Mouse (Mus musculus) spleen, adult 18-20 months (tissue): ENCODE measurements around the gene Spire2.

Experiments used
- DNase-seq, 2 experiments: peaks; one replicate each; pipeline ENCODE4 v3.0.0; 2022; ENCODE audit warnings: mixed read lengths in 2 of 2

Spire2 gene

DNA sequence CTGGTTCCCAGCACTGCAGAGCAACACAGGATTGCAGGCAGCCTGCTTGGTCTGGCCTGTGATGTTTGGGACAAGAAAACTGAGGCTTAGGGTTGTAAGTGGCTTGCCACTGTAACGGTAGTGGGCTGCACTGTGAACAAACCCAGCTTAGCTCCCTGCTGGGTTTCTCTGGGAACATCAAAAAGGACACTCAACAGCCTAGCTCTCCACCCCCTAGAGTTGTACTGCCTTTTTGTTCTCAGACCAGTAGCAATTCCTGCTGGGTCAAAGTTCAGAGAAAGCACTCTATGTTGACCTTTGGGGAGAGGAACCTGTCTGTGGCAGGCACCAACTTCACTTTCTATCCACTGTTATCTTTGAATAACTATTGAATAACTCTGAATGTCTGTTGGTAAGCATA, 2.0 kb downstream of the Spire2 start:
- DNase-seq = no peak

DNA sequence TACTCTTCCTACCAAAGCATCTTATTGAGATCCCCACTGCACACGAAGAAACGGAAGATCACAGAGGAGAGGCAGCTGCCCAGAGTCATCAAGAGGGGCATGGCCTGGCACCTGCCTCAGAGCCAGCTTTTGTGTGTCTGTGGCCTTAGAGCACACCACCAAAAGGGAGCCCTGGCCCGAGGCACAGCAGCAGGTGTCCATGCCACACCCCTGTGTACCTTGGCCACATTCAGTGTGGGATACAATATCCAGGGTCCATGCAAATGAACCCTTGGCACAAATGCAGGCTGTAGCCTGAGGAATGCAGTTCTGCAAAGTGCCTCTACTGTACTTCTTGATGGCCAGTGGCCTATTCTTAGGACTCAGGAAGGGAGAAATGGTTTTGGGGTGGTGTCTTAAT, 5.0 kb downstream of the Spire2 start:
- no peak for DNase-seq

DNA sequence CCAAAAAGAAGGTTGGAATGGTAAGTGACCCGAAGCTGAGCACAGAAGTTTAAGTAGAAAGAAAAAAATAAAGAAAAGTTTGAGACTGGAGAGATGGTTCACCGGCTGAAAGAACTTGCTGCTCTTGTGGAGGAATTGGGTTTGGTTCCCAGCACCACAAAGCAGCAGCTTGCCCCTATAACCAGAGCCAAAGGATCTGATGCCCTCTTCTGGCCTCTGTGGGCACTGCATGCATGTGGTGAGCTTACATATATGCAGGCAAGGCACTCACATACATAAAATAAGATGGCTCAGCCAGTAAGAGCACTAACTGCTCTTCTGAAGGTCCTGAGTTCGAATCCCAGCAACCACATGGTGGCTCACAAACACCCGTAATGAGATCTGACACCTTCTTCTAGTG, 7.6 kb downstream of the Spire2 start:
- no peak for DNase-seq

DNA sequence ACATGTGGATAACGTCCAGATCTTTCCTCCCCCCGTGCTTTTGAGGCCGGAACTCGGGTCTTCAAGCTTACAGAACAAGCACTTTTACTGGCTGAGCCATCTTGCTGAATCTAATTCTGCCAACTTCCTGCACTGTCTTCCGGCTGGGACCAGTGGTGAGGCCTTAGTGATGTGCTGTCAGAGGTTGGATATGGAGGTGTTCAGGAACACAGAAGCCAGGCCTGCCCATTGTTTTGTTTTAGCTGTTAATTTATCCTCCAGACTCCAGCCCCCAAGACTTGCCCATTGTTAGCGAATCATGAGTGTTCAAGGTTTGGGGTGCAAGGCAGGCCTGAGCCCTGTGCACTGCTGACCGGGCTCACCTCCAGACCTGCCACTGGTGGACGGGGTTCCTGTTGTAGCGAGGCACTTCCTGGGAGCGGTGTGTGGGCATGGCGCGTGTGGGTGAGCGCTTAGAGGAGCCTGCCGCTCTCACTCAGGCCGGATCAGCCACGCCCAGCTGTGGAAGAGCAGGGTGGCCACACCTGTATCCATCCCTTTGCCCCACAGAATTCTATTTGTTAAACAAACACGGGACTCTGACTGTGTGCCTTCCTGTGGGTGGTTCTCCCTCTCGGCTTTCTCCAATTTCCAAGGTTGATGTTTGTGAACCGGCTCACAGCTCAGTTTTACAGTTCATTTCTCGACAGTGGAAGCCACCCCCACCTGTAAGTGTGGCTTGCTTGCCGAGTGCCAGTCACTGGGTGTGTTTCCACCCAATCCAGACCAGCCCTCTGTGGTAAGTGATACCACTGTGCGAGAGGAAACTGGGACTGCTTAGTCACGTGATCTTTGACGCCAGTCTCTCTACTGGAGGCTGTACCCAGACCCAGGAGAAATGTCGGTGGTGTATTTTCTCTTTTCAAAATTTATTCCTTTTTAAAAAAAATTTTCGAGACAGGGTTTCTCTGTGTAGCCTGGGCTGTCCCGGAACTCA, 8.8 kb downstream of the Spire2 start:
- no peak for DNase-seq

DNA sequence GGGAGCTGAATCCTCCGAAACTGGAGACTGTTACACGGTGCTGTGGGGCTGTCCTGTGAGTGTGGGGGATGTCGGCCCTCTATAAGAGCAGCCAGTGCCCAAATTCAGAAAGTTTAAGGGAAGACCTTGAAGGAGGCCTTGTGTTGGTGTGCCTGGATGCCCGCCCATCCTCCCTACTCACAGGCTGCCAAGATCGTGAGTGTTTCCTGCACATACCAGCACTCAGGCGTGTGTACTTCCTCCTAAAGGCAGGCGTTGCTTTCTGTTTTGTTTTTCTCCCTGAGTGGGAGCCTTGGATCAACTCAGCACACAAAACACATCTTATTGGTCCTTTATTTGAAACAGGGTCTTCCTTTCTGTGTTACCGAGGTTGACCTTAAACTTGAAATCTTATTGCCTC, 9.7 kb downstream of the Spire2 start:
- no peak for DNase-seq

DNA sequence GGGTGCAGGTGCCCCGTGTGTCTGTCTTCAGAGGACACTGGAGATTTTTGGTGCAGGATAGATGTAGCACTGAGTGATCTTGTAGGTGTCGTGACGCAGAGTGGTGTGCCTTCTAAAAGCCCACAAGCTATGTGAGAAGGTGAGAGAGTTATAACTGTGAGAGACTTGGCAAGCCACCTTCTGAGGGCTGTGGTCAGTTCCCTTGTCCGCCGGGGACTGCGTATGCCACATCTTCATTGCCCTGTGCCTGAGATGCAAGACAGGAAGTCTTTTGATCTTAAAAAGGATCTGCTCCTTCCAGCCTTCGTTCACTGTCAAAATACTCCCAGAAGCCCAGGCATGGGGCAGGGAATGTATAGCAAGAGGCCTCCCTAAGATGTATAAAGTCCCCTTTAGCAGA, 10.4 kb downstream of the Spire2 start:
- no peak for DNase-seq

DNA sequence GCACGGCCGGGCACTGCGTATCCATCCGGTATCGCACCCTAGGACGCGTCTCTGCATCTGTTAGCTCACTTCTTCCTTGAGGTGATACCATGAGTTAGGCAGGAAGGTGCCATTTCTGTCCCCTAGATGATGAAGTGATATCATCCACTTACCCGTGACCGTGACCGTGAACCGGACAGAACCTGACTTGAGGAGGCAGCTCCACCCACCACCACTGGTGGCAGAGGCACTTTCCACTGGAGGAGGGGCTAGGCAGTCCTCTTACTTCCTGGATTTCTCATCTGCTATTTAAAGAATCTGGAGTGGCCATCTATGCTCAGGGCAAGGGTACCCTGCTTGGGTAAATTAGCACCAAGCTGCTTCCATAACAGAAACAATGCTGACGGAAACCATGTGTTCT, 10.9 kb downstream of the Spire2 start:
- DNase-seq = no peak

DNA sequence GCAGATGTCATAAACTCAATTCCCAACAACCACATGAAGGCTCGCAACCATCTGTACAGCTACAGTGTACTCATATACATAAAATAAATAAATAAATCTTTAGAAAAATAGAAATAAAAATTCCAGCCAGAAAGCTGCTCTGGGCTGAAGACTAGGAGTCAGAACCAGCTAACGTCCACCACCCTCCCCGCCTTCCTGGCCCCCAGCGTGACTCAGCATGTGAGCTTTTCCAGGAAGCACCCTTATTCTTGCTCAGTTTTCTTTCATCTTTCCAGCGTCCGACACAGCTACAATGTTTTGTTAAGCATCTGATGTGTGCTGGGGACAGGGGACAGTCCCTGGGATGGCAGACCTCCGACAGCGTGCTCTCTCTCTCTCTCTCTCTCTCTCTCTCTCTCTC, 12.6 kb downstream of the Spire2 start:
- DNase-seq = no peak

DNA sequence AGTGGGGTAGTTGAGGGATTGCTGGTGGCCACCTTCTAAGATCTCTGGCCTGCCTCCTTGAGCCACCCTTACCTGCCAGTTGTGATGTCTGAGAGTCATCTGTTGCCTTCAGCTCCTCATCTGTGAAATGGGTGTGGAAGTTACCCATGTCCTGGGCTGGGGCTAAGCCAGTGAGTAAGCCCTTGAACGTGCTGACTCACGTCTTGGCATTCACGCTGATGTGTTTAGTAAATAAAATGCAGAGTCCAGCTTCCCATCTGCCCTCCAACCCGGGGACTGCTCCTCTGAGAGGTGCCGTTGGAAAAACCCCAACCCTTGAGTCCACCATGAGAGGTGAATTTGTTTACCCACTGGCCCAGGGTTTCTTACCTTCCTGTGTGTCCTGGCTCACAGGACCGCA, 13.3 kb downstream of the Spire2 start:
- no peak for DNase-seq

DNA sequence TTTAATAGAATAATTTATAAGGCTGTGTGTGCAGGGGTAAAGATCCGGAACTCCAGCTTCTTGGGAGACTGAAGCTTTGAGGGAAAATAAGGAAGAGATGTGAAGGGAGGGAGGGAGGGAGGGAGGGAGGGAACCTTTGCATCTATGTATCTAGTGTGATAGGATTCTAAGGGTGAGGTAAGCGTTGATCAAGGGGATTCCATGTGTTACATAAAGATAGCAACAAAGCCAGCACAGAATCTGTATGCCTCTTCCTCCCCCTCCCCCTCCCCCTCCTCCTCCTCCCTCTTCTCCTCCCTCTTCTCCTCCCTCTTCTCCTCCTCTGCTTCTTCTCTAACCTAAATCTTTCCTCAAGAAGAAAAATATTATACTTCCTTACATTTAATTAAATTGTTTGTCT, 14.8 kb downstream of the Spire2 start:
- DNase-seq = no peak

DNA sequence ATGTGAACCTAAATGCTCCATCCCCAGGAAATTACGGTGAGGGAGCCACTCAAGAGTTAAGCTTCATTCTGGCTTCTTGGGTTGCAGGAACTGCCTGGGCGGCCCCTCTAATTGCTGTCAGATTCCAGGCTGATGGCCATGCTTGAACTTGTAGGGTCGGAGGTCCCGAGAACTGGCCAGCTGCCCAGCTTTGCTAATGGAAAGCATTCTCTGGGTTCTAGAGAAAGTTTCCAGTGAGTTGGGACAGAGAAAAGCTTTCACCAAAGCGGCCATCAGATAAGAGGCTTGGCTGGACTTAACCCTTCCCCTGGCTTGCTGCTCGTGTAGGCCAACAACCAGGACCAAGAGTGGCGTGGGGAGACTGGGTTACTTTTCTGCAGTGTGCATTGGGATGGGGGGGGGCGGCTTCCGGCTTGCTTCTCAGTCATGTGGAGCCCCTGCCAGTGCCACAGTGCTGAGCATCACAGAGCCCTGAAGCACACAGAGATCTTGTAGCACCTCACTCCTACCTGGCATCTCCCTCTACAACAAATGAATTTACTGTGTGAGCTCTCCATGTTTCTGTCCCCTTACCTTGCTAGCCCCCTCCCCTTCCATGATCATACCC, 15.8 kb downstream of the Spire2 start:
- DNase-seq = no peak

DNA sequence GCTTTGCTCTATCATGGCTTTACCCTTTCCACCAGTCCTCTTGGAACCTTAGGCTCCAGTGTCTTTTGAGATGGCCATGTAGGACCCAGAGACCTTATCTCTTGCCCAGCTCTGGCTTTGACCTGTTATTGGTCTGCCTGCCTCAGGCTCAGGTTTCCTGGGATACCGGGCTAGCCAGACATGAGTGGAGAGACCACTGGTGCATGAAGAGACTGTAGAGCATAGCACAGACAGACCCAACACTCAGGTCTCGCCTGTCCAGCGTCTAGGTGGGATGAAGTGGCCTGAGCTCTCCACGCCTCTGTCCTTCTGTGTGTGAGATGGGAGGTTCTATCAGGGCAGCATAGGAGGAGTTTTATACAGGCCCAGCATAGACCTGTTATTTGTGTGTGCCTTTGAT, 16.6 kb downstream of the Spire2 start:
- DNase-seq = no peak

DNA sequence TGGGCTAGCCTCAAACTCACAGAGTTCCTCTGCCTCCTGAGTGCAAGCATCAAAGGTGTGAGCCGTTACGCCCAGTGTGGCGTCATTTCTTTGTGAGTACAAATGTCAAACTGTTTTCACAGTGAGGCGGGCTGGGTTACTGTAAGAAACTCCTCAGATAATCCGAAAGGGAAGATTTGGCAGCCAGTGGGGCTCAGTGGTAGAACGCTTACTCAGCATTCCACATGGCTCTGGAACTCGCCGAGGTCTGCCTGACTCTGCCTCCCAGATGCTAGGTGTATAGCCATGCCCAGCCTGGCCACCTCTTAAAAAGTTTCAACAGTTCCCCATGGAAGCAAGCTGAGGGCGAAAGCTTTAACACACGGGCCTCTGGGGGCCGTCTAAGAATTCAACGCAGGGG, 19.6 kb downstream of the Spire2 start:
- DNase-seq = no peak

DNA sequence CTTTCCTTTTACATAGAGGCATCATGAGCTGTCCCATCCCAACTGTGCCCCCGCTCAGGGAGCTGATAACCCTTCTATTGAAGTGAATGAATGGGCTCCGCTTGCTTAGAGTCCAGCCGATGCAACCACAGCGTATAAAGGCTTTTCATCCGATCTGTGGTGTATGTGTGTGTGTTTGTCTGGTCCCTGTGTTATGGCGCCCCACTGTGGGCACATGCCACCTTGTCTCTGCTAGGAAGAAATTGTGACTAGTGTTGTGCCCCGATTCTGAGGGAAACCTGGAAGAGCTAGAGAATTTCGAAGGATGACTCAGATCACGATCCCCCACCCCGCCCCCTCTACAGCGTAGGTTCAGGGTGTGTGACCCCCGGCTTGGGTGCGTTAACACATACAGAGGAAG, 20.3 kb downstream of the Spire2 start:
- no peak for DNase-seq

DNA sequence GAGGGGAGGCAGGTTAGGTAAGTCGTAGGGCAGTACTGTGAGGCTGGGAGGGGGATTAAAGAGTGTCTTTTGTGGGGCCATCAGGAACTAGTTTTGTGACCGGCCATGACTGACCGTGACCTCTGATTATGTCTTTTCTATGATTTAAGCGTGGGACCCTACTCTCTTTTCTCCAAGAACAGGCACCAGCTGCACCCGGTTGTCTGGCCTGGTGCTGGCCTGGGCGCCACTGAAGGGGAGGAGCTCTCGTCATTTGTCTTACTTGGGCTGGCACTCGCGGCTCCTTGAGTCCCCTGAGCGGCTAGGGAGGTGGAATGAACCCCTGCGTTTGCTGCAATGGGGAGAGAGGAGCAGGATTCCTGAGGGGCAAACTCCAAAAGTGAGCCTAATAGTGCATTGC, 20.7 kb downstream of the Spire2 start:
- DNase-seq = no peak

DNA sequence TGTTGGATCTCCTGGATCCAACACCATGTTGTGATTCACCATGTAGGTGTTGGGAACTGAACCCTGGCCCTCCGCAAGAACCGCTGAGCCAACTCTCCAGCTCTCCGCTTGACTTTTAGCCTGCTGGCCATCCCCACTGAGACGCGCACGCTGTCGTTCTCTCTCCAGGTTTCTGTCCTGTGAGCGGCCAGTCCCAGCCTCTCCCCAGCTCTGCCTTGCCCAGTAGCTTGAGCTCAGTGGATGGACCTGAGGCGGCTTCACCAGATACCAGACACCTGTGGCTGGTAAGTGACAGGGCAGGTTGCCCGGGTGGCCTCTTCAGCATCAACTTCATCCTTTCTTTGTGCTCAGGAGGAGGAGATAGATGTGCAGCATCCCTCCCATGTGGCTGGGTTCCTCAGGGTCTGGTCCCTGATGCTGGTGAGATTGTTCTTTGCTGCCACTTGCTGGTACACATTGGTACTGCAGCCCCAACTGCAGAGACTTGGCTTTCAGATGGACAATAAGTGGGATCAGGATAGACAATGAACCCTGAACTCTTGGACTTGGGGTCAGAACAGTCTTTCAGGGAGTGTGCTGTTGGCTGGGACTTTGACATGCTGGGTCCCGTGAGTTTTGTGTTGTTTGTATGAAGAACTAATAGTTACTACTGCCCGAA, 28.7 kb downstream of the Spire2 start:
- DNase-seq = peak; percentile 34 to 76

DNA sequence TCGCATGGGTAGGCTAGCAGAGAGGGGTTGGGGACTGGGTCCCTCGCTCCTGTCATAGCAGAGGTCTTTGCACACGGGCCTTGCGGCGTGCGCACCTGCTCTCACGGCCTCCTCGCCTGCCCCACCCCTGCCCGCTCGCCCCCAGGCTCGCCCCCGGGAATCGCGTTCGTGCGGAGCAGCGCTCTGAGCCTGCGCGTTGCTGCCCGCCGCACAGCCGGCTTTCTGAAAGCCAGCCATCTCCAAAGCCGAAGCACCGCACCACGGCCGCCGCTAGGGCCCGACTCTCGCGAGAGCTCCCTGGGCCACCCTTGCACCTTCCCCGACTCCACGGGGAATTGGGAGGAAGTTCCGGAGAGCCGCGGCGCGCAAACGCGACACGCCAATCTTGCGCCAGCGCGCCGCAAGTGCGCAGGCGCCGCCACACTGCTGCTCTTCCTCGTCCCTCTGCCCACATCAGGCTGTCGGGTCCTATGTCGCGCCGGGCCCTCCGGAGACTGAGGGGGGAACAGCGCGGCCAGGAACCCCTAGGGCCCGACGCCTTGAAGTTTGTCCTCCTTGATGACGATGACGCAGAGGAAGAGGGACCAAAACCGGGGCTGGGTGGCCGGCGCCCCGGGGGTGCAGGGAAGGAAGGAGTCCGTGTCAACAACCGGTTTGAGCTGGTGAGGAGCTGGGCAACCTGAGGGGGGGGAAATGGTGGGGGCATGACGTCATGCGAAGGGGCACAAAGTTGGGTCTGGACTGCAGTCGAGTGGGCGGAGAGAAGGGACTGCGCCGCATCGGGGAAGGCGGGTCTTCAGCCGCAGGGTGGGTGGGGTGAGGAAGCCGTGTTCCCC, 41.1 kb downstream of the Spire2 start, which contains the start of gene Tcf25:
Gene Tcf25 (plus strand): TSS at position 351 of the 836 bp plus-strand sequence.
- DNase-seq = peak; percentile 91 to 93

DNA sequence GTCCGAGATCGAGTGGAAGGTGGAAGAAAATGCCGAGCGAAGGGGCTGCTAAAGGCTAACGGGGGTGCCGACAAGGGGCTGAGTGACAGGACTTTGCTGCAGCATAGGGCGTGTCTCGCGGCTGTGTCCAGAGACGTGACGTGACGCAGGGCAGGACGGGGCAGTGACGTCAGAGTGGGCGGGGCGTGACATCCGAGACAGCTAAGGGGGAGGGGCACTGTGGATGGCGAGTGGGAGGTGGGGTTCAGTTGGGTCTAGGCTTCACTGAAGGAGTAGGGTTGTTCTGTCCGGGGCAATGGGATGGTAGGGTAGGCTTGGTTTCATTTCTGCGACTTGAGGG, 41.7 kb downstream of the Spire2 start:
- DNase-seq = peak; percentile 88 to 95

DNA sequence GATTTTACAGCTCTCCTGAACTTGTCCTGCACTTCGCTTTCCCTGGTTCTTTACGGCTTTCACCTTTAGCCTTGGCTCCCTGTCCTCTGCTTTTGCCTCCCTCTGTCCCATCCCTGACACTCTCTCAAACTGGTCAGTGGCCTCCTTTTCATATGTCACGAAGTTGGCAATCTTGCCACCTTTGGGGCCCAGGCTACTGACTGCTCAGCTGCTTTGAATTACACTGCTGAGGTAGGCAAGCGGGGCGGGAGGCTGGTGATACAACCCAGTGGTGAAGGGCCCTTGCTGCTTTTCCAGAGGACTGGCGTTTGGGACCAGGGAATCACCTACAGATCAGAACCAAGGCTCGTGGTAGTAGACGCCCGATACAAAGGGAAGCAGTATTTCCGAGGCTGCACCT, 43.2 kb downstream of the Spire2 start:
- DNase-seq = no peak

DNA sequence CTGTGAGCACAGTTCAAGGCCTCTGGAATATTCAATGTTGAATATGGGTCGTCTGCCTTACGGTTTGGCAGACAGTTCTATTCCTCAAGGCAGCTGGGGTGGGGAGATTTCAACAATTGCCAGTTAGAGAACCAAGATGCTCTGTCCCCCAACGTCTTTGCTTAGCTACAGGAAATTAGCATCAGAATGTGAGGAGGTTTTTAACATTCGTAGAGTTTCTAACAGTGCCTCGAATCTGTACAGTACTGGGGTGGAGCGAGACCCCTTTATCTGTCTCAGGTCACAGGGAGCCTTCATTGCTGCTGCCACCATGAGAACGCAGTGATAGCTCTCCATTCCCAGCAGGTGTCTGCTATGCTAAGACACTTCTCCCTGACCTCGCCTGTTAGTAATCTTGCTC, 43.6 kb downstream of the Spire2 start:
- DNase-seq = no peak

DNA sequence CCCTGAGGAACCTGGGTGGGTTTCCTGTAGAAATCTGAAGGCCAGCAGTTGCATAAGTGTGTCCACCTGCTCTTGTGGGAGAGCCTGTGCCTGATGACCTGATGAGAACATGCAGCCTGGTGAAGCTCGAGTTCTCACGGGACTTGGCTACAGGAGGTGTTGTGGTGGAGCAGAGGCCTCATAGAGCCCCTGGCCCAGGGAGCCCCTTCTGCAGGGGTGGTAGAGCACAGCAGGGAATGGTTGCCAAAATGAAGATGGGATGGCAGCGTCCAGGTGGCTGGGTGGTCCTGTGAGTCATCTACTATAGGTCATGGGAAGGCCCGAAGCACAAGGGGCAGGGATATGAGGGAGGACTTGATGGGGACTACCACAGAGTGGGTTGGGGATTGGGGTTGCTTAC, 49.2 kb downstream of the Spire2 start:
- DNase-seq = no peak

DNA sequence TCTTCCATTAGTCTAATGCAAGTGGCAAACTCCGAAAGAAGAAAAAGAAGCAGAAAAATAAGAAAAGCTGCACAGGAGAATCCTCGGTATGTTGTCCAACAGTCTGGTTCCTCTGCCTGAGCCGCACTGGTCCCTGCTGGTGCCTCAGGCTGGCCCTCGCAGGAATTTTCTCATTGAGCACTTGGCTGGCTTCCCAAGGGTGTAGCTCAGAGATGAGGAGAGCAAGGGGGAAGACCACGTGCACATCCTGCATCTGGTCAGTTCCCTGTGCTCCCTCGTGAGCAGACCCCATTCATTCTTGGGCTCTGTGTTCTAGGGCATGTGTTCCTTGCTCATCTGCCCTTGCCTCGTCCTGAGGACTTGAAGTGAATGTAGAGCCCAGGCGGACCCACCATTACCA, 50.0 kb downstream of the Spire2 start:
- no peak for DNase-seq
